ENCODE assay signal across 8 mouse cellular contexts in the genomic region with DNA sequence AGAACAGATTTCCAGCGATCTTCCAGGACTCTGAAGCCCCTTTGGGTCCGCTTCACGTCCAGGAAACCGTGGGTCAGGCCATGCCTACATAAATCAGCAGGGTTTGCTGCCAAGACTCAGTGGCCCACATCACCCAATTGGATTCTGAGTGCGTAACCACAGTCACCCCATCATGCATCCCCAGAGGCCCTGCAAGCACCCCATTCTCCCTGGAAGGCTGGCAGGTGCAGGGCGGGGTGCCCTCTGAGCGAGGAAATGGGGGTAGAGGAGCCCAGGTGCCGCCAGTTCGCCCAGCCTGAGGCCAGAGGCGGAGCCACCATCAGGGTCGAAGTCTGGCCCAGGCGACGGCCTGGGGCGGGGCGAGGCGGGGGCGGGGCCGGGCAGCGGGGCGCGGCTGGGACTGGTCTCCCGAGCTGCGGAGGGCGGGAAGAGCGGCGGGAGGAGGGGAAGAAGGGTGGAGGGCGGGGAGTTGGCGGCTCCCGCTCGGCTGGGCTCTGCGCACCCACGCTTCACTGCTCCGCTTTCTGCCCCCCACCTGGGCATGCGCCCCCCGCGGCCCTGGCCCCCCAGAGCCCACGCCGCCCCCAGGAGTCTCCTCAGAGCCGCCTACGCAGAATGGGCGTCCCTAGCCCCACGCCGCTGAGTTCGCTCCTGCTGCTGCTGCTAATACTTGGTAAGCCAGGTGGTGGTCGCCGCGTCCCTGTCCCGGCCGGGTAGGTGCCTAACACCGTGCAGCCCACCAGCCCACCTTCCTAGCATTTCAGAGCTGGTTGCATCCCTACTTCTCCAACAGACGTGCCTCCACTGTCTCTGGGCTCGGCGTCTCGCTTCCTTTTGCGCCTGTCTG. TPM values are rescaled to one million over a fixed set of nuclear protein-coding genes. Genes with fewer than 3 reads are reported as not detected.
DNase-seq lines count a peak whose midpoint lies in the region; ATAC-seq and TF ChIP-seq lines count a peak whose summit lies in the region.

No protein-coding gene starts in this region.

- TF ChIP-seq CTCF in G1E (IDR thresholded peaks at IDR 0.05; ENCODE audit: low read depth, low read length), result no peak

- no peaks in the 10 kb centered on the region for H3K9me3 ChIP-seq in G1E (replicated peaks)
- H3K9me3 ChIP-seq in forebrain, embryonic 11.5 days (ENCODE audit: control insufficient read depth, low read length), result no peaks in the 10 kb centered on the region

- peaks cover 34% of the 10 kb centered on the region for H3K36me3 ChIP-seq in G1E (replicated peaks)
- no peaks in the 10 kb centered on the region for H3K36me3 ChIP-seq in forebrain, embryonic 11.5 days (ENCODE audit: control insufficient read depth, insufficient read depth, low read length)

- H3K4me2 ChIP-seq in forebrain, embryonic 11.5 days (ENCODE audit: low read depth, low read length, severe bottlenecking), result peak overlapping the region; percentile 81

- no peaks in the 10 kb centered on the region for H3K27me3 ChIP-seq in G1E (ENCODE audit: insufficient read depth, low read length)
- H3K27me3 ChIP-seq in forebrain, embryonic 11.5 days (ENCODE audit: control insufficient read depth, insufficient read depth, low read length), result no peaks in the 10 kb centered on the region

- H3K4me1 ChIP-seq in G1E (ENCODE audit: insufficient read depth, low read depth, low read length), result peaks cover 52% of the 10 kb centered on the region
- peaks cover 21% of the 10 kb centered on the region; the same call in 1 of the 2 replicates for H3K4me1 ChIP-seq in forebrain, embryonic 11.5 days (replicated peaks; ENCODE audit: control insufficient read depth, insufficient read depth, low read length)

- H3K9ac ChIP-seq in forebrain, embryonic 11.5 days (ENCODE audit: low read length), result peak overlapping the region; percentile 78

- WGBS in forebrain, embryonic 11.5 days, result under 1% methylated on average over 50 of the region's 55 CpGs
- WGBS in large intestine, adult 2 months, result under 1% methylated on average over 51 of the region's 55 CpGs

- H3K27ac ChIP-seq in forebrain, embryonic 11.5 days (ENCODE audit: low read depth, low read length), result peak overlapping the region; percentile 37; the same call in 1 of the 2 replicates

- peak; percentile 97 for DNase-seq in G1E (ENCODE audit: low spot score)
- peak; percentile 80 for DNase-seq in c-Kit-positive CD71-positive TER-119-positive erythroid progenitor cells, embryonic 14.5 days (ENCODE audit: low spot score)
- DNase-seq in forebrain, embryonic 11.5 days (ENCODE audit: low spot score), result peak; percentile 96
- peak; percentile 88 to 92 for DNase-seq in heart, postnatal 14 days
- peak; percentile 65 for DNase-seq in large intestine, adult 2 months (ENCODE audit: low read depth, low spot score)
- DNase-seq in lung, postnatal 14 days, result peak; percentile 91
- peak; percentile 92 for DNase-seq in ovary, postnatal 36 days (ENCODE audit: low spot score)
- peak; percentile 93 for DNase-seq in thymus, postnatal 25 days

- intact Hi-C loops in heart, postnatal 14 days (cut with DNase I), result loop anchor here (1.0 to 10.0 kb wide), 4 partner anchors 150 to 497 kb away; partner anchors contain the start of gene Dcaf8

- peak; percentile 42 for ATAC-seq in G1E (ENCODE audit: extremely low read depth, insufficient number of reproducible peaks, low FRiP score, poor library complexity, severe bottlenecking)
- ATAC-seq in forebrain, embryonic 11.5 days (replicated peaks; ENCODE audit: low FRiP score), result peak; percentile 74

- H3K4me3 ChIP-seq in G1E (ENCODE audit: low read depth, low read length), result peak overlapping the region; percentile 95
- H3K4me3 ChIP-seq in forebrain, embryonic 11.5 days (ENCODE audit: low read depth, low read length), result peak overlapping the region; percentile 74

RNA-seq across cellular contexts. Expression of gene Atp1a2, which starts 14.3 kb away (rescaled TPM):
- not detected in 2 replicates for total RNA-seq in G1E (2014; fragmentation: Nextera tagmentation)
- total RNA-seq in G1E (2017), result under 0.01 and 0.05 TPM in 2 replicates
- polyA plus RNA-seq in G1E (2012), result not detected in 2 replicates
- 1.5 and 2.1 TPM in 2 replicates for polyA plus RNA-seq in forebrain, embryonic 11.5 days (2014; fragmentation: Nextera tagmentation; extraction: Ambion mirVana)
- 100 to 1,000 TPM; 448 to 458 TPM for total RNA-seq in heart, postnatal 14 days (2021)
- 6.4 and 9.1 TPM in 2 replicates for polyA plus RNA-seq in large intestine, adult 2 months (2012; rRNA removed)

RNA-seq across cellular contexts. Expression of gene Kcnj9, which starts 17.0 kb away (rescaled TPM):
- total RNA-seq in G1E (2014; fragmentation: Nextera tagmentation), result not detected in 2 replicates
- not detected in 2 replicates for total RNA-seq in G1E (2017)
- polyA plus RNA-seq in G1E (2012), result not detected in 2 replicates
- polyA plus RNA-seq in forebrain, embryonic 11.5 days (2014; fragmentation: Nextera tagmentation; extraction: Ambion mirVana), result 0.68 and 0.89 TPM in 2 replicates
- not detected for total RNA-seq in heart, postnatal 14 days (2021)
- 0.11 and 0.18 TPM in 2 replicates for polyA plus RNA-seq in large intestine, adult 2 months (2012; rRNA removed)

RNA-seq across cellular contexts. Expression of gene Kcnj10, which starts 28.9 kb away (rescaled TPM):
- total RNA-seq in G1E (2014; fragmentation: Nextera tagmentation) (1.1 TPM in 1 of 2 replicates, not detected in the other), G1E (2017) (under 0.01 and 0.11 TPM in 2 replicates)
- not detected in 2 replicates for polyA plus RNA-seq in G1E (2012)
- polyA plus RNA-seq in forebrain, embryonic 11.5 days (2014; fragmentation: Nextera tagmentation; extraction: Ambion mirVana), result 0.69 and 0.73 TPM in 2 replicates
- total RNA-seq in heart, postnatal 14 days (2021), result under 1 TPM; 0.10 to 0.22 TPM
- polyA plus RNA-seq in large intestine, adult 2 months (2012; rRNA removed), result 0.86 and 1.5 TPM in 2 replicates

RNA-seq across cellular contexts. Expression of gene Igsf8, which starts 50.7 kb away (rescaled TPM):
- 19.9 and 33.3 TPM in 2 replicates for total RNA-seq in G1E (2014; fragmentation: Nextera tagmentation)
- total RNA-seq in G1E (2017), result 13.1 and 14.8 TPM in 2 replicates
- 69.3 and 71.4 TPM in 2 replicates for polyA plus RNA-seq in G1E (2012)
- polyA plus RNA-seq in forebrain, embryonic 11.5 days (2014; fragmentation: Nextera tagmentation; extraction: Ambion mirVana), result 104 and 122 TPM in 2 replicates
- 10 to 100 TPM; 13.8 to 16.3 TPM for total RNA-seq in heart, postnatal 14 days (2021)
- 51.8 and 64.4 TPM in 2 replicates for polyA plus RNA-seq in large intestine, adult 2 months (2012; rRNA removed)

RNA-seq across cellular contexts. Expression of gene Atp1a4, which starts 53.9 kb away (rescaled TPM):
- not detected in 2 replicates for total RNA-seq in G1E (2014; fragmentation: Nextera tagmentation)
- 0.05 TPM in 1 of 2 replicates, not detected in the other for total RNA-seq in G1E (2017)
- polyA plus RNA-seq in G1E (2012), result not detected in 2 replicates
- polyA plus RNA-seq in forebrain, embryonic 11.5 days (2014; fragmentation: Nextera tagmentation; extraction: Ambion mirVana), result 0.08 TPM in 1 of 2 replicates, not detected in the other
- not detected for total RNA-seq in heart, postnatal 14 days (2021)
- polyA plus RNA-seq in large intestine, adult 2 months (2012; rRNA removed), result 0.05 and 0.10 TPM in 2 replicates

Comparison
In these comparisons a context has a peak if more than half of its experiments do, and no peak if none do; other contexts are left out.
1. Peak in every context shown above with its lines: DNase-seq, ATAC-seq, H3K4me3 ChIP-seq and H3K27ac ChIP-seq.